Comparison of ENCODE assay signal across 15 mouse cellular contexts in the genomic region with DNA sequence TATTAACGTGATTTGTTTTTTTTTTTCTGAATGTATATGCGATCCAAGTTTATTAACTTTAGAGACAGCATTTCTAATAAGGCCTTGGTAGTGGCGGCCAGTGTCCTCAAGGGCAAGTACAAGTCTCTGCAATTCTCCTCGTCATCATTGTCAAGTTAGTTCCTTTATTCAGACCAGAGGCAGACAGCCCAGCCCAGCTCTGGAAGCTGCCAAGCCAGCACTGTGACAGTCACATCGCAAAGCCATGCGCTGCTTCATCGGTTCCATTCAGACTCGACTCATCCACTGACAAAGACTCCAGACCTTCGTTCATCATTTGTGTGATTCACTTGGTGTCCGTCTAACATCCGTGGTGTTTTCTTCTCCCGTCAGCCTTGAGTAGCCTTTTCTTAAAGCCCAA.
DNase-seq lines count a peak whose midpoint lies in the region; ATAC-seq lines count a peak whose summit lies in the region.
"Had no signal": no experiment of that assay in that cellular context is flagged by ENCODE, and none has a peak within 500 bp of the region (broad histone marks: within the 10 kb centered on the region; RNA-seq: fewer than 3 reads in every experiment).

No protein-coding gene starts in this region.

- intact Hi-C loops in heart, postnatal 25 days (cut with DNase I), result no loop called here

- peak; percentile 80 for ATAC-seq in megakaryocyte, adult 5-6 weeks (ENCODE audit: poor library complexity, severe bottlenecking)
- ATAC-seq: forebrain, embryonic 15.5 days; midbrain, embryonic 16.5 days had no signal

- peak; percentile 92 for DNase-seq in heart, adult 11 months
- DNase-seq in heart, postnatal 25 days (ENCODE audit: low spot score), result no peak
- DNase-seq in lung, postnatal 36 days, result peak; percentile 60
- DNase-seq in lung, postnatal 14 days, result no peak
- peak; percentile 32 for DNase-seq in adrenal gland, postnatal 14 days
- DNase-seq in urinary bladder, postnatal 10 days (ENCODE audit: low spot score), result no peak
- no peak for DNase-seq in thymus, postnatal 10 days (ENCODE audit: low spot score in 2 of 2)
- DNase-seq: cerebellum, postnatal 14 days; gastrocnemius, postnatal 36 days; kidney, adult 18-20 months; lung, adult 2 months; thymus, adult 2 months had no signal

Comparison
In these comparisons a context has a peak if more than half of its experiments do, and no peak if none do; other contexts are left out.
1. DNase-seq: peak in heart, adult 11 months (single experiment), lung, postnatal 36 days (single experiment) and adrenal gland, postnatal 14 days (single experiment); none in heart, postnatal 25 days (single experiment), lung, postnatal 14 days (single experiment), urinary bladder, postnatal 10 days (single experiment) and thymus, postnatal 10 days (0 of 2).